Mouse (Mus musculus) 3134 (cell line): Measurements from ENCODE around the gene Spaca6.
A peak's percentile ranks its signal among the peaks of the same experiment; 100 is the strongest.

Source experiments
- DNase-seq: peaks from one replicate; pipeline ENCODE4 v3.0.0-alpha.2; 2011; ENCODE audit warnings: low spot score; ENCODE audit not compliant: insufficient read length; ENCODE audit errors: extremely low read depth

Gene Spaca6

GRCm38 (mm10) chr17:17843534-17844261 is 16.7 kb downstream of the Spaca6 start:
- peak; percentile 51 for DNase-seq

- peak; percentile 46 for DNase-seq
These were observed 17.6 kb downstream of the Spaca6 start for GRCm38 (mm10) chr17:17844606-17845005.

- peak; percentile 69 for DNase-seq
These were observed 18.4 kb downstream of the Spaca6 start for GRCm38 (mm10) chr17:17845187-17846027.

- DNase-seq, result no peak
These were observed 22.0 kb downstream of the Spaca6 start for GRCm38 (mm10) chr17:17848988-17849387.

- DNase-seq, result no peak
These were observed 23.2 kb downstream of the Spaca6 start for GRCm38 (mm10) chr17:17849906-17850712.

- DNase-seq, result no peak
These were observed 28.3 kb downstream of the Spaca6 start, which contains the start of gene Has1 for GRCm38 (mm10) chr17:17855064-17855838. Has1 (minus strand) TSS chr17:17855205.

- peak; percentile 28 for DNase-seq
These were observed 29.7 kb downstream of the Spaca6 start for GRCm38 (mm10) chr17:17856612-17857011.

- no peak for DNase-seq
These were observed 30.5 kb downstream of the Spaca6 start for GRCm38 (mm10) chr17:17857446-17857845.

- no peak for DNase-seq
These were observed 33.2 kb downstream of the Spaca6 start for GRCm38 (mm10) chr17:17860110-17860509.

- no peak for DNase-seq
These were observed 35.4 kb downstream of the Spaca6 start for GRCm38 (mm10) chr17:17862360-17862759.

GRCm38 (mm10) chr17:17865168-17865567 is 38.2 kb downstream of the Spaca6 start:
- no peak for DNase-seq

- DNase-seq, result no peak
These were observed 40.0 kb downstream of the Spaca6 start for GRCm38 (mm10) chr17:17866801-17867469.

GRCm38 (mm10) chr17:17870892-17871550 is 44.1 kb downstream of the Spaca6 start:
- no peak for DNase-seq

- no peak for DNase-seq
These were observed 44.7 kb downstream of the Spaca6 start for GRCm38 (mm10) chr17:17871697-17872096.

- no peak for DNase-seq
These were observed 52.4 kb downstream of the Spaca6 start for GRCm38 (mm10) chr17:17879347-17879746.

- no peak for DNase-seq
These were observed 55.7 kb downstream of the Spaca6 start for GRCm38 (mm10) chr17:17882672-17883071.

- no peak for DNase-seq
These were observed 56.9 kb downstream of the Spaca6 start, which contains the start of gene Fpr1 for GRCm38 (mm10) chr17:17883840-17884239. Fpr1 (minus strand) TSS chr17:17883940.

GRCm38 (mm10) chr17:17887774-17888248 is 60.9 kb downstream of the Spaca6 start, which contains the start of the genes Fpr2 and Fpr3:
Fpr2 (plus strand) TSS chr17:17887824.
Fpr3 (plus strand) TSS chr17:17887852.
- no peak for DNase-seq
